Mouse (Mus musculus) frontal cortex, adult (tissue): Measurements from ENCODE around the gene Ncapd2.

Experiments used
- ATAC-seq: cut with Nextera tagmentation; 2 replicates; pipeline ENCODE4 v1.9.2; 2017; ENCODE audit warnings: mild to moderate bottlenecking, moderate library complexity, mixed read lengths; ENCODE audit not compliant: low TSS enrichment

Gene Ncapd2

DNA sequence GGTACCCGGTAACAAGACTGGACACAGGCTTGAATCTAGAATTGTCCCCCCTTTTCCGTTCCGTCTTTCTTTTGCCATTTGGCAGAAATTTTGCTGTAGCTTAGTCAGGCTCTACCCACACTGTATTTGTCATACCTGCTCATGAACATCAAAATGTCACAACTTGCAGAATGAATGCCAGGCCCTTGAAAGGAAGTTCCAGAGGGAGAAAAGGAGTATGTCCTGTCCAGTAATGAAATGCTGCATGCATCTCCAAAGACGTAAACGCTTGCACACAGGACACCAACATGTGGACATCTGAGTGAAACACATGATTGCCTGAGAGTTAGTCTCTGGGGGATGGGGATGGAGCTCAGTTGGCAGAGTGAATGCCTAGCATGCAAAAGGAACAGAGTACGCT is 22.2 kb upstream of the Ncapd2 start:
- ATAC-seq, result no peak

DNA sequence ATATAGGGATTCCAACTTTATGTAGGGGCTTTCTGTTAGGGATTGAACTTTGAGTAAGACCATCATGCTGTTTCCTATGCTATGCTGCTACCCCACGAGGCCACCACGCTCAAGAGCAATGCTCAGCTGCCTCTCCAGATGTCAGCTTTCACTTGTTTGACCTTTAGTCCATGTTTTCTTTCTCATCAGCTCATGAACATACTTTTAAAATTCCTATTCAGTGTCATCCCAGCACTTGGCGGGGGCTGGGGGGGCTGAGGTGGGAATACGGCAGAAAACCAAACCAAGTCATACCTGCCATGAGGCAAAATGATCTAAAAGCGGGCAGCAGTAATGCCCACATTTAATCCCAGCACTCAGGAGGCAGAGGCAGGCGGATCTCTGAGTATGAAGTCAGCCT is 21.6 kb upstream of the Ncapd2 start:
- ATAC-seq, result no peak

DNA sequence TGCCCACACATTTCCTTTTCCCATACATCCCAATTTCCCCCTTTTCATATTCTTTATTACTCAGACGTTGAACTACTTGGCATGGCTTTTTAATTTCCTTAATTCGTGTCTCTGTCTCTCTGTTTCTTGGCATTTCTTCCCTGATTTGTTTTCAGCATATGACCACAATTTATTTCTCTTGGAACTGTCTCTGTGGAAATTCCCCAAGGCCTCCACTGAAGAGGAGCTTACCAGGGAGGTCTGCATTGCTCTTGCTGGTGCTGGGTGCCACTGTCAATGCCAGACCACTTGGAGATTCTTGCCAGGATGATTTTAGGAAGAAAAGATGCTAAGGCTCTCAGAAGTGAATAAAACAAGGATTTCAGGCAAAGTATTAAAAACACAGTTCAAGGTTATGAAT is 21.1 kb upstream of the Ncapd2 start:
- no peak for ATAC-seq

DNA sequence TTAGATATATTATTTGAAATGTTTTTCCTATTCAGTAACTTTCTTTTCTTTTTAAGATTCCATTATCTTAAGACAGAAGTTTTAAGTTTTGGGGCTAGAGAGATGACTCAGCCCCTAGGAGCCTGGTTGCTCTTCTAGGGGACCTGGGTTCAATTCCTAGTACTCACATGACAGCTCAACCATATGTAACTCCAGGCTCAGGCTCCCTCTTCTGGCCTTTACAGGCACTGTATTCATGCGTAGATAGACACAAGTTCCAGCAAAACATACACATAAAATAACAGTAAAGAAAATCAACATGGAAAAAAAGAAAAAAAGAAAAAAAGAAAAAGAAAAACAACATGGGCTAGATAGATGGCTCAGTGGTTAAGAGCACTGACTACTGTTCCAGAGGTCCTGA is 18.9 kb upstream of the Ncapd2 start:
- ATAC-seq, result no peak

DNA sequence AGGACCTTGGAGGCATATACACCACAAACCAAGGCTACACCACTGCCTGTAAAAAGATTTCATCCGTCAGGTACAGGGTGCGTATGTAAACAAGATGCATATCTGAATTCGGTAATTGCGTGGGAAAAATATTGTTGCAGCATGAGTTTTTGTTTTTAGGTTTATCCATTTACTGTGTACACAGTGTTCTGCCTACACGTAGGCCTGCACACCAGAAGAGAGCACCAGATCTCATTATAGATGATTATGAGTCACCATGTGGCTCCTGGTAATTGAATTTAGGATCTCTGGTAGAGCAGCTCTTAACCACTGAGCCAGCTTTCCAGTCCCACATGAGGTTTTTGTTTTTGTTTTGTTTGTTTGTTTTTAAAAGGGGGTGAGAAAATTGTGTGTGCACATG is 5.7 kb upstream of the Ncapd2 start:
- peak; percentile 62; the same call in 1 of the 2 replicates for ATAC-seq

DNA sequence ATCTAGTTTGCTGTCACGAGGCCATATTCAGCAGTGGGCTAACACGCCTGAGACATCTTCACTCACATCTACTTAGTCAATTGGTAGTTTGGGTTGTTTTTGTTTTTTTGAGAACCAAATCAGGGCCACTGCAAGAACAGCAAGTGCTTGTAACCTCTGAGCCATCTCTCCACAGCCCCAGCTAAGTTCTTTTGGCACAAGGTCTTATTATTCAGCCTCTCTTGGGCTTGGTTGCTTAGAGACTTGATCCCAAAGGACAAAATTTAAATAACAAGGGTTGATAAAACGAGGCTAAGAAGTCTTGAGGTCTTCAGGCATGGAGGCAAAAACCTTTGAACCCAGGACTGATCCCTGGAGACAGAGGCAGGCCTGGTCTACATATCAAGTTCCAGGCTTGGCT is 4.8 kb upstream of the Ncapd2 start:
- no peak for ATAC-seq

DNA sequence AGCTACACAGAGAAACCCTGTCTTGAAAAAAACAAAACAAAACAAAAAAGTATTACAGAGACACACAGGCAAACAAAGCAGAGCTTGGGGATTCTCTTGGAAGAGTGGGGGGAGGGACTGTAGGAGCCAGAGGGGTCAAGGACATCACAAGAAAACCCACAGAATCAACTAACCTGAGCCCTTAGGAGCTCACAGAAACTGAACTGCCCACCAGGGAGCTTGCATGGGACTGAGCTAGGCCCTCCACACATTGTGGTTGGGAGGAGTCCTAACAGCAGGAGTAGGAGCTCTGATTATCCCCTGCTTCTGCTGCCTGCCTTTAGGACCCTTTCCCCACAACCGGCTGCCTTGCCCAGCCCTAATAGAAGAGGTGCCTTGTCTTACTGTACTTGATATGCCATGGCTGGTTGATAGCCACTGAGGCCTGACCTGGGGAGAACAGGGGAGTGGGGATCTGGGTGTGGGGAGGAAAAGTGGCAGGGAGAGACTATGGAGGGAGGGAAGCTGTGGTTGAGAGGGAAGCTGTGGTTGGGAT is 4.1 kb upstream of the Ncapd2 start:
- ATAC-seq, result no peak

DNA sequence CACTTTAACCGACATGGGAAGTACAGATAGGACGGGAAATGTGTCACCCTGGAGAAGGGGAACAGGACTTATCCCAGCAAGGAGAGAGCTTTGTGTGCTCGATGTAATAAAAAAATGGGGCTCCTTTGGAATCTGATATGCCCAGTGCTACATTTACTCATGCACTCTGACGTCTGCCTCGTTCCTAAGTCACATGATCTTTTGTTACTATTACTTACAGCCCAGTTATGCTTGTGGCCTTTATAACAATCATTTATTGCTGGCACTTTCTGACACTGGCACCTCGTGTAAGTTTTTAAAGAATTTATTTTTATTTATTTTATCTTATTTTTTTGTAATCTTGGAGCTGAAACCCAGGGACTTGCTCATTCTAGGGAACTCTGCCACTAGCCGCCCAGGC is 1.9 kb upstream of the Ncapd2 start:
- ATAC-seq, result no peak

DNA sequence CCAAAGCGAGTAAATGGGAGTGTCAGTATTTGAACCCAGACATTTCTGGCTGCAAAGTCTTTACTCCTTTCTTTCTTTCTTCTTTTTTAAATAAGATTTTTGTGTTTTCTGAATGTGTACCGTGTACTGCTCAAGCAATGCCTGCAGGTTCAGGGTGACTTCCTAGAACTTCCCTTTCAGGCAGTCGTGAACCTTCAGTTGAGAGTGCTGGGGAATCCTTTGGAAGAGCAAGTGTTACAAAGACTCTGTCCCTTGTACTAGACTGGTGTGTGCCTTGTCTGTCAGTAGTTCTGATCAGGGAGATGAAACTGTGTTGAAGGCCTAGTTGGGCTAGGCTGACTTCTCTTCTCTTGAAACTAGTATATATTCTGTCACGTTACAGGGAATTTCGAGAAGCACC is 1.3 kb upstream of the Ncapd2 start:
- ATAC-seq, result no peak

DNA sequence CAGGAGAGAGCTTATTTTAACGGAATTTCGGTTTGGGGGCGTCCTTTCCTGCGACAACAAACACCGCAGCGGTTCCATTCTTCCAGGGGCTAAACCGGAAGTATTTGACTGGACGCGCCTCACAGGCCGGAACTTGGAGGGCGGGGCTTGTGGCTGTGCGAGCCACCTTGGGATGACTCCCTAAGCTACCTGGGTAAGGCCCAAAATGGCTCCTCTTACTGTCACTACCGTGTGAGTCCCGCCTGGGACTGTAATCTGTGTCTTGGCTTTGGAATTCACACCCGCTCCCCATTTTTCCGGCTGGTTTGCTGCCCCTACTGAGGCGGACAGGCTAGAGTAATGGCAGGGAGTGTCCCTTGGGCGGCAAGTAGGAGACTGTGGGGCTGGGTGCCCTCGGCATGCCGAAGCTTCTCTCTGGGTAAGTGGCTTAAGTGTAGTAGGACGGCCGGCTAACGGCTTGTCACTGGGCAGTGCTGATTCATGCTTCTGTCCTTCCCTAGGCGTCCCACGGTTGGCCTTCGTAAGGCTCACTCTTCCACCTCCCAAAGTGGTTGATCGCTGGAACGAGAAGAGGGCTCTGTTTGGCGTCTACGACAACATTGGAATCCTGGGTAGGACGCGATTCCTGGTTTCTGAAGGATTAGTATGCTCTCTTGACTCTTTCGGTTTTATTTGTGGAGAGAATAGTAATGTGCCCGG is 664 bp upstream of the Ncapd2 start:
- peak; percentile 90 for ATAC-seq

DNA sequence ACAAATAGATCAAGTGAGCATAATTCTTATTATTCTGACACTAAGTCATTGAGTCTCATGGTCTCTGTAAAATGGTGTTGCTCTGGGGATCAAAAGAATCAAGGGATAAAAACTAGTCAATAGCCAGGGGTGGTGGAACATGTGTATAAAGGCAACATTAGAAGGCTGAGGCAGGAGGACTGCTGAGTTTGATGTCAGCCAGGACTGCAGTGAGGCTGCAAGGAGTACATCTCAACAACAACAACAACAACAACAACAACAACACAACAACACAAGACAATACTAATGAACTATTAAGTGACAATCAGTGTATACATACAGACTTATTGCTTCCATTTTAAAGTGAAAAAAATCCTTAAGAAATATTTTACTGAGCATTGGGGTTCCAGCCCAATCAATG is 685 bp downstream of the Ncapd2 start:
- no peak for ATAC-seq

DNA sequence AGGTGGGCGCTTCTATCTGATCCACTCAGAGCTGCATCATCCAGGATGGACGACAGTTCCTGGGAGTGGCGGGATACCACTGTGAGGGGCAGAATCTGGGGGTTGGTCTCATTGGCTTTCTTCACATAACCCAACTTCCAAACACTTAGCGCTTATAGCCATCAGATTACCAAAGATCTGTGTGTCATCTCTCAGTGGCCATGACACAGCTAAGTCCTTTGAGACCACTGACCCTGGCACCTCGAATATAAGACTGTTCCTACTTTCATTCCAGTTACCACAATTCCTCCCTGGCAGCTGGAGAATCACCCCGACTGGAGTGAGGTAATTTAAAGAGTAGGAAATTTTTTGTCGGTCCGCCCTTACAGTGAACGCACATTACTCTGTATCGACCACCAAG is 5.3 kb downstream of the Ncapd2 start:
- no peak for ATAC-seq

DNA sequence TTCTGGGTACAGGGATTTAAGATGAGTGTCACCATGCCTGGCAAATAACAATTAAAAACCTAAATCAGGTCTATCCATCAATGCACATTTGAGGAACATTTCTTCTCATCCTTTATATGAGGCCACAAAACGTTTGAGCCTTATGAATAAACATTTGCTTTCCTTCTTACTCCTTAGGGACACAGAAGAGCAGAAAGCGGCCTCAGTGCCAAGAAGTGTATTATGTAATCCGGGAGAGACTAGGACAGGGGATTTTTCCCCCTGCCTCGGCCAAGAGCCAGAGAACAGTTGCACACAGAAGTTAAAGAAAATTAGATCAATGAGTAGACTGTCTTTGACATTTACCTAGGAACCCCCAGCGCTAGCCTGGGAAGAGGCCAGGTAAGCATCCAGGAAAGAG is 9.4 kb downstream of the Ncapd2 start:
- peak; percentile 53; the same call in 1 of the 2 replicates for ATAC-seq

DNA sequence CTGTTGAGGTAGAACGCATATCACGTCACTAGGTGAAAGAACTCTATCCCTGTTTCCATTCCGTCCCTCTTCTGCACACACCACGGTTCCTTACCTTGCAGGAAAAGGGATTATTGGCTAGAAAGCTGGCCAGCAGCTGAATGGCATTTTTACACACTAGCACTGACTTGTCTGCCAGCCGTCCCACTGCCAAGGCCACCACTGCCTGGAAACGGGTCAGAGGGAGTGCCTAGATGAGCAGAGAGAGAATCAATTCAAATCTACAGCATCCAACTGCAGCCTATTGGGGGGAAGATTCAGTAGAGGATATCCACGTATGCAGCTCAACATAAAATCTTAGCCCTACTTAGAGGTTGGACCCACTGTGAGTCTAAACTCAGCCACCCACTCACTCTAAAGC is 11.9 kb downstream of the Ncapd2 start:
- no peak for ATAC-seq

DNA sequence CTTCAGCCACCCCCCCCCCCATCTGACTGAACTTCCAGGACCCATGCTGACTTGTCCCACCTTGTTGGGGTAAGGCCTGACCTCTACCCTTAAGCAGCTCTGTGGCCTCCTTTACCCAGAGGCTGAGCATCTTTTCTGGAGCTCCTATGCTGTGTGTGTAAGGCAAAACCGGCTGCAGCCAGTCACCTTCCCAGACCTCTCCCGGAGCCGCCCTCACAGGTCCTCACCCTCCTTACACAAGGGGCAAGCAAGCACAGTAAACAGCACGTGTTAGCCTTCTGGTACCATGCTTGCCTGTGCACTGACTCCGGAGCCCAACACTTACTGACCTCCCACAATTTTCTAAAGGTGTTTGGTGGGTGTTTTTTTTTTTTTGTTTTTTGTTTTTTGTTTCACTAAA is 16.0 kb downstream of the Ncapd2 start:
- ATAC-seq, result no peak

DNA sequence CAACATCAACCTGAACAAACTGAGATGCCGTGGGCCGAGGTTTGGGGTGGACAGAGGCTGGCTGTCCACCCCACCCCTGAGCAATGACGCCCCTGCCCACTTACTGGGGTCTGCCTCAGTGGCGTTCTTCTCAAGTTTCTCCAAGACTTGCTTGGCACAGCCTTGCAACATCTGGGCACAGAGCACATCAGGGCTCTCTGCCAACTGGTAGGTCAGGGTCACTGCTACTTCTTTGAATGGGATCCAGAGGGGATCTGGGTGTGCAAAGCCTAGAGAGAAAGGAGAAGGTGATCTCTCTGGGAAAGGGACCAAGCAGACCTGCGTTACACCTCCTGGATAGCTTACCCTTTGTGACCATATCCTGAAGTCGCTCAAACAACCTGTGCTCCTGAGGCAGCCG is 18.2 kb downstream of the Ncapd2 start:
- no peak for ATAC-seq

DNA sequence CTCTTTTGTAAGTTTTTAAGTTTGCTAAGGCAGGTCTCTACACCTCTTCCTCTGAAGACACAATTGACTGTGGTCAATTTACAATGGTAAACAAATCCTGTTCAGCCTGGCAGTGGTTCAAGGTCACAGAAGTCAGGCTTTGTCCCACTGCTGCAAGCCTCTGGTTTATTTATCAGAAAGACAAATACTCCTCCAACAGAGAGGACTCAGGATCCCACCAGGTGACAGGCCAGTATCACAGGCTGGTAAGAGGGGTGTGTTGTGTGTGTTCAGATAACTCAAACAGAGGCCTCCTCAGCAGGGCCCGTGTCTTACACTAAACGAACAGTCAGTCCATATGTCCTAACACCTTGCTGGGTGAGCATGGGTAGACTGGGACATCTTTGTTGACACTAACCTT is 19.0 kb downstream of the Ncapd2 start:
- ATAC-seq, result no peak

DNA sequence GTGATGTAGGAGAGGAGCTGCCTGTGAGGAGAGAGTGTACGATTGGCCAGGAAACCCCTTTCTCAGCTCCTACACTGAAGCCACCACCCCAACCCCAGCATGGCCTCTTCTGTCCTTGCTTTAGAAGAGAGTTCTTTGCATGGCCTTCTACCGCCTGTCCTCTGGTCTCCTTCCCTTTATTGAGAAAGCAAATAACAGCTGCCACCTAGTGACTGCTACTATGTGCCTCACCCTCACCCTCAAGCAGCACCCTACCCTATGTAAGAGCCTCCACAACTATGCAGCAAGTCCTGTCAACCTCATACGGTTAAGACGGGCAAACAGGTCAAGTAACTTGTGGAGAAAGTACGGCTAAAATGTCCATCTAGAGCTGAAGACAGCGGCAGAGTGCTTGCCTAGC is 21.3 kb downstream of the Ncapd2 start:
- ATAC-seq, result no peak

DNA sequence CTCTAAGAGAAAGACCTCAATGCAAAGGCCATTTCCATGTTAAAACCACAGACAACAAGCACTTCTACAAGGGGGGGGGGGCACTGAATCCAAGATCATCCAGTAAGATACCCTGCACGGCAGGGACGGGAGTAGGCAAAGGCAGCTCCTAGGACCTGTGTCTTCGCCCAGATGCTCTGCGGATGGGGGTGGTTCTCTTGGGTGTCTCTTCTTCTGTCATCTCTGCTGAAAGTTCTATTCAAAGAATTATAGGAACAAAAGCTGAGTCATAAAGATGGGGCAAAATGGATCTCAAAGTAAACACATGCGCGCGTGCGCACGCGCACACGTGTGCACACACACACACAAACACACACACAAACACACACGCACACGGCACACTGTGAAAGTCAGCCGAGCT is 23.4 kb downstream of the Ncapd2 start:
- 0 out of 2 replicates have a peak, but pooled peaks have one; percentile 10 for ATAC-seq

DNA sequence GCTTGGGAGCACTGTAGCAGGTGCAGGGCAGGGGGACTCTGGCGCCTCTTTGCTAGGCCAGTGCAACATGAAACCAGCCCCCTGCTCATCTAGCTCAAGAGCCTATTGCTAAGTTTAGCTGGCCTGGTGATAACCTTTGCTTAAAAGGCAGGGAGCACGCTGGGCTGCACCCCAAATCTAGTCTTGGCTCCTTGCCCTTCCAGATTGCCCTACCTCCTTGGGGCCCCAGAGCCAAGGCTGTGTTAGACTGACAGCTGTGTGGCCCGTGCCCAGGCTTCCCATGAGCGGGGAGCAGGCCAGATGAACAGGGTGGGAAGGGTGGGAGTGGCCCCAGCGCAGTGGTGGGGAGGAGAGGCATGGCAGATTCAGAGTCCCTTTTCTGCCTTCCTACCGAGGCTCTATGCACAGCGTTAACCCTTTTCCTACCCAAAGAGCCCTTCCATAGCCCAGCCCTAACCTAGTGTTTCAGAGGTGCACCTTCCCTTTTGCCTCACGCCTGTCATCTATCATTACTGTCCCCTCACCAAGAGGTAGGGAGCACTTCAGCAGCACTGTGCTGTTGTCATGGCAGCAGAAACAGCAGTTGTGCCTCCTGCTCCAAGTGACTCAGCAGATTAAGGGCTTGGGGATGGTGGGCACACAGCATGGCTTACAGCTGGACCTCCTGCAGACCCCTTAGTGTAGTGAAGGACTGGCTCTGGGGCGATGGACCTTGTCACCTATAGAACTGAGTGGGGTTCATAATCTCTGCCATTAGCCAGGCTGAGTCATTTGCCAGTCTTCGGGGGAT is 24.4 kb downstream of the Ncapd2 start:
- 0 out of 2 replicates have a peak, but pooled peaks have one; percentile 15 for ATAC-seq

DNA sequence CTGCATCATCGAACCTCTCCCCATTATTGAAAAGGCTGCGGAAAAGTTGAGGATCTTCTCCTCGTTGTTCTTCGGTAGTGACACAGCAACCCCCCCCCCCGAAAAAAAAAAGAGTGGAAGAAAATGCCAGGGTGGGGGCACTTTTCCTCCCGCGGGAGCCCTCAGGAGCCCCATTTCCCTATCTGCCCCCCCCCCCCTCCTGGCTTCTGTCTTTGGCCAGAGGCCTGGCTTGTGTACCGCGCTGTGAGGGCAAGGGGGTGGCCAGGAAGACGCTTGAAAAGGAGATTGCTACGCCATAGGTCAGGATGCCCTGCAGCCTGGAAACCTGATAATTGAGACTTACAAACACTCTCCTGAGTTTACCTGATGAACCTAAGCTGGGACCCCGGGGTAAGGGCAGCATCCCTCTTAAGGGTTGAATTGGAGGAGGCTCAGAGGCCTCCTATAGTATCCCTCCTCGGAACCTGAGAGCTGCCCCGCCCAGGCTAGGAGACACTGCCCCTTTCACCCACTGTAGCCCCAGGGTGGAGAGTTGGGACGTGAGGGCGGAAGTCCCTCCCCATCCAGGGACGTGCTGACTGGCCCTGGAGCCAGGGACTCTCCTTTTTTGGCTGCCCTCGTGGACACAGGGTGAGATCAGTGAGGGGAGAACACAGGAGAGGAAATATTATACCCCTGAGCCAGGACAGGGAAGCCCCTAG is 25.3 kb downstream of the Ncapd2 start, which contains the start of gene Gapdh:
Gene Gapdh, minus strand, starts transcription at position 417 of the 701 bp plus-strand sequence.
- ATAC-seq, result peak; percentile 4

DNA sequence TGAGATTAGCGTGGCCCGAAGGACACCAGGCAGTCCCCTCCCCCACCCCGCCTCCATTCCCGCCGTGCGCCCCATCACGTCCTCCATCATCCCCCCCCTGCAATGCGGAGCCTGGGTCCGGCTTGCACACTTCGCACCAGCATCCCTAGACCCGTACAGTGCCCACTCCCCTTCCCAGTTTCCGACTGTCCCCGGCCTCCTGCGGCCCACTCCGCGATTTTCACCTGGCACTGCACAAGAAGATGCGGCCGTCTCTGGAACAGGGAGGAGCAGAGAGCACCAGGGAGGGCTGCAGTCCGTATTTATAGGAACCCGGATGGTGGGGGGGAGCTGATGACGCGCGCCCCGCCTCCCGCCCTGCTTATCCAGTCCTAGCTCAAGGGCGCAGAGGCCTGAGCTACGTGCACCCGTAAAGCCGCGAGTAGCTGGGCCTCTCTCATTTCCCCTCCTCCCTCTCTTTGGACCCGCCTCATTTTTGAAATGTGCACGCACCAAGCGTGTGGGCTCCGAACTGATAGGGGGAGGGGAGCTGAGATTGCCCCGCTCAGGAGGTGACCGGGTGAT is 26.1 kb downstream of the Ncapd2 start:
- peak; percentile 68 for ATAC-seq
